Mouse (Mus musculus): ENCODE results near the gene Thsd7a.

- TF ChIP-seq POLR2A (IDR thresholded peaks at IDR 0.05; ENCODE audit: borderline replicate concordance, extremely low read depth, low read depth, low read length) (no peak), CTCF (IDR thresholded peaks at IDR 0.05; ENCODE audit: insufficient read depth, low read length) (no peak)
Observed at GRCm38 (mm10) chr6:12393574-12394380, 355.4 kb downstream of the Thsd7a start.

All from lung, adult 2 months (tissue).